Mouse (Mus musculus): Measurements from ENCODE around the gene Spink8. TPM values are rescaled to one million over a fixed set of nuclear protein-coding genes. Genes with fewer than 3 reads are reported as not detected.
A peak's percentile ranks its signal among the peaks of the same experiment; 100 is the strongest.

Spink8 gene
- polyA plus RNA-seq, 1 experiment from 2014 or later = not detected

DNA sequence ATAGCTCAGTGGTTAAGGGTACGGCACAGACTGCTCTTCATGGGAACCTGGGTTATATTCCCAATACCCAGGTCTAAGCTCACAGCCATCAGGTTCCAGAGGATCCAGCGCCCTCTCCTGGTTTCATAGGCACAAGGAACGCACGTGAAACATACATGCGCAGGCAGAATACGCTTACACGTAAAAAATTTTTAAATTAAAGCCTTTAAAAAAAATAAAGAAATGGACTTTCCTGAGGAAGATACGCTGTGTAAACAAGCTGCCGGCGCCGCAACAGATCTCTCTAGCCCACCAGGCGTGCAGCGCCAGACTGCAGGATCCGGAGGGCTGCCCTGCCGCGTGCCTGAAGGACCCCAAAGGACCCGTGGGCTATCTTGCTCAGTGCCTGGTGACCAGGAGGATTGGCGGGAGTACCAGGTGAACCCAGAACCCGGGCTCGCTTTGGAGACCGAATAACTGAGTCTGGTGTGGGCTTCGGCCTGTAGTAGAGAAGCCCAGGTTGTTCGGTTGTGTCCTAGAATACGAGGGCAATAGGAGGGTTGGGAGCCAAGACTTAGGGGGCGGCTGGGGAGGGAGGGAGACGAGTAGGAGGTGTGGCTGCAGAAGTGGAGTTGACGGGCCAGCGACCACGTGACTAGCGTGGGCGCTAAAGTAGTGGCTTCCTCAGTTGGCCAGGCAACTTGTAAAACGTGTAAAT, 20.5 kb downstream of the Spink8 start, which contains the start of gene Nme6:
Gene Nme6, plus strand, starts transcription at position 359 of the 697 bp plus-strand sequence.
- Histone ChIP-seq H3K9me3 (no peaks in the 10 kb centered on the region), H3K36me3 (peaks cover 37% of the 10 kb centered on the region), H3K27ac (peak within 1 kb of the TSS; percentile 91), H3K4me1 (replicated peaks) (peaks cover 14% of the 10 kb centered on the region), H3K27me3 (ENCODE audit: insufficient read depth, poor library complexity, severe bottlenecking) (no peaks in the 10 kb centered on the region), H3K4me3 (peak within 1 kb of the TSS; percentile 70)
- peak; percentile 92 for DNase-seq (ENCODE audit: low spot score)
- WGBS = under 1% methylated on average over 32 of the region's 32 CpGs

DNA sequence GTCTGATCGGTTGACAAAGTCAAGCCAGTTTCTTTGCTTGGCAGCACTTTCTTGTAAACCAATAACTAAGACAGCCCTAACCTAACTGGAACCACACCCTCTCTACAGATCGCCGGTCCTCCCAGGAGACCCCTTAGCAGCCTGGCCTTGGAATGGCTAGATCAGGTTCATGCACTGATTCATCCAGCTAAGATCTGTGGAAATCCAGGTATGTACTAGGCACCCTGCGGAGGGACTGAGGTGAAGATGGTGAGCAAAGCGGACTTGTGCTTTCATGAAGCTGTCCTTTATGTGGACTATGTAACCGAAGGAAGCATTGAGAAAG, 21.0 kb downstream of the Spink8 start:
- H3K27me3 ChIP-seq (ENCODE audit: insufficient read depth, poor library complexity, severe bottlenecking) = no peaks in the 10 kb centered on the region
- WGBS = 12% methylated on average over 6 of the region's 6 CpGs
- peaks cover 42% of the 10 kb centered on the region for H3K36me3 ChIP-seq
- H3K4me1 ChIP-seq (replicated peaks) = peaks cover 14% of the 10 kb centered on the region
- H3K4me3 ChIP-seq = peak overlapping the region; percentile 70
- H3K27ac ChIP-seq = peak overlapping the region; percentile 91
- no peak for DNase-seq (ENCODE audit: low spot score)
- no peaks in the 10 kb centered on the region for H3K9me3 ChIP-seq

DNA sequence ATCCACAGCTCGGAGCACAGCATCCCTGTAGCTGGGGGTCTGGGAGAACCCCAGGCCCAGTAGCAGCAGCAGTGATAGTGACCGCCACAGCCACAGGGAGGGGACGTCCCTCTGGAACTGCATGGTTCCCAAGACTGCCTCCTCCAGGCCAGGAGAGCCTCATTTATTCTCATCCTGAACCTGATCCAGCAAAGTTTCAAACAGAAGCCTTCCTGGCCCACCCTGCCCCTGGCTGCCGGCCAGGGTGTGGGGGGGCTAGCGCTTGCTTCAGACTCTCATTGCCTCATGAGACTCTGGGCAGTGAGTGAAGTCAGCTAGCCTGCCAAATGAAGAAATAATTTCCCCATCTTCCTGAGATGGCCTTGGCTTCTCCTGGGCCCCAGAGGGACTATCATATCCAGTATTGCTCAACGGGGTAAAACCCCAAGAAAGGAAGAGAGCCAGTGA, 37.3 kb downstream of the Spink8 start, which contains the start of gene Camp:
Gene Camp, minus strand, starts transcription at position 306 of the 447 bp plus-strand sequence.
- WGBS = 87% methylated on average over 6 of the region's 6 CpGs
- DNase-seq (ENCODE audit: low spot score) = no peak
- no peak within 1 kb of the TSS for H3K27ac ChIP-seq
- H3K4me3 ChIP-seq = no peak within 1 kb of the TSS
- H3K36me3 ChIP-seq = peaks cover 14% of the 10 kb centered on the region
- H3K9me3 ChIP-seq = no peaks in the 10 kb centered on the region
- H3K27me3 ChIP-seq (ENCODE audit: insufficient read depth, poor library complexity, severe bottlenecking) = no peaks in the 10 kb centered on the region
- no peaks in the 10 kb centered on the region for H3K4me1 ChIP-seq (replicated peaks)

DNA sequence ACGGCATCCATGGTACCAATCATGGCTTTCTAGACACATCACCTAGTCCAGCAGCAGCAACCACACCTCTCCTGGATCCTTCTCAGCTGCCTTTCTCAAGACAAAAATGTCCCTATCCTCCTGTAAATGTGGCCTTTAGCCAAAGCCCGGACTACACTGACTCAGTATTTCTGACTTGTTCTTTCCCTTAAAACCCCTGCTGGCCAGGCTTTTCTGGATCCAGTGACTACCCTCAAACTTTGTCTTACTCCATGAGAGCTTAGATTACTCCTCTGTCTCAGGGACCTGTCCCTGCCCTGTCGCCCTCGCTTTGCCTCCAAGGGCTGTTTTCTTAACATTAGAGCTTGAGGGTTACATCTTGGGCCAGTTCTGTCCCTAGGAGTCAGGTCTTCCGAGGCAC, 38.0 kb downstream of the Spink8 start:
- H3K4me3 ChIP-seq = no peak overlapping the region
- WGBS = 85% methylated on average over 5 of the region's 5 CpGs
- H3K4me1 ChIP-seq (replicated peaks) = no peaks in the 10 kb centered on the region
- peaks cover 7% of the 10 kb centered on the region for H3K36me3 ChIP-seq
- H3K27me3 ChIP-seq (ENCODE audit: insufficient read depth, poor library complexity, severe bottlenecking) = no peaks in the 10 kb centered on the region
- DNase-seq (ENCODE audit: low spot score) = no peak
- H3K9me3 ChIP-seq = no peaks in the 10 kb centered on the region
- no peak overlapping the region for H3K27ac ChIP-seq

DNA sequence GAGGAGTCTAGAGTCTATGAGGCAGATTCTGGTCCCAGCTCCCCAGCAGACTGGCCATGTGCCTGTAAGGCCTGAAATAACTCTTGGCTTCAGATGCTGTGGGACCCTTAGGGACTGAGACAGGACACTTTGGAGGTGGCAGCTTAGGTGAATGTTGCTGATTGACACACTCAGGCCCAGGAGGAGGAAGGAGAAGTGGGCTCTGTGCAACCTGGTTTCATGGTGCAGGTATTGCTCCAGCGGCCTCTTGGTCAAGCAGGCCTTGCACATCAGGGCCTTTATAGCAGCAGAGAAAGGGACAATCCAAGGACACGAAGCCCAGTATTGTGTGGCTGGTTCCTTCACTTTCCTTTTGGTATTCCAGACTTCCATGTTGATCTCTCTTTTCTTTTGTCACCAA, 42.3 kb downstream of the Spink8 start:
- Histone ChIP-seq H3K9me3 (no peaks in the 10 kb centered on the region), H3K27me3 (ENCODE audit: insufficient read depth, poor library complexity, severe bottlenecking) (no peaks in the 10 kb centered on the region), H3K36me3 (no peaks in the 10 kb centered on the region), H3K27ac (no peak overlapping the region), H3K4me3 (no peak overlapping the region), H3K4me1 (replicated peaks) (no peaks in the 10 kb centered on the region)
- DNase-seq (ENCODE audit: low spot score) = no peak
- 81% methylated on average over 2 of the region's 2 CpGs for WGBS

DNA sequence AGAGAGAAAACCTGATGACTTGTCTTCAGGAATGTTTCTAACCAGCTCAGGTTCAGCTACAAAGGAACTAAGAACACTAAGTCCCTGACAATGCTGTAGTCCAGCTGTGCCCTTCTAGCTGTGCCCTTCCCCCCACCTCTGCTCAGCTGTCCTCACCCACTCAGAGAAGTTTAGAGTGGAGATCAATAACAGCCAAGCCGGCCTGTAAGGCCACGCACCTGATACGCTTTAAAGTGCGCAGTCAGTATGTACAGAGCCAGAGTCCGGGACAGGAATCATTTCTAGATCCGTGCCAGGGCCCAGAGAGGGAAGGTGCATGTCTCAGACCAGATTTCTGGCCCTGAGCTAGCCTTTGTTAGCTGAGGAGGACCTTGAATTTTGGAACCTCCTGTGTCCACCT, 43.9 kb downstream of the Spink8 start:
- H3K4me3 ChIP-seq = no peak overlapping the region
- no peak overlapping the region for H3K27ac ChIP-seq
- H3K4me1 ChIP-seq (replicated peaks) = no peaks in the 10 kb centered on the region
- WGBS = 83% methylated on average over 6 of the region's 6 CpGs
- no peaks in the 10 kb centered on the region for H3K36me3 ChIP-seq
- H3K9me3 ChIP-seq = no peaks in the 10 kb centered on the region
- no peaks in the 10 kb centered on the region for H3K27me3 ChIP-seq (ENCODE audit: insufficient read depth, poor library complexity, severe bottlenecking)
- DNase-seq (ENCODE audit: low spot score) = no peak

DNA sequence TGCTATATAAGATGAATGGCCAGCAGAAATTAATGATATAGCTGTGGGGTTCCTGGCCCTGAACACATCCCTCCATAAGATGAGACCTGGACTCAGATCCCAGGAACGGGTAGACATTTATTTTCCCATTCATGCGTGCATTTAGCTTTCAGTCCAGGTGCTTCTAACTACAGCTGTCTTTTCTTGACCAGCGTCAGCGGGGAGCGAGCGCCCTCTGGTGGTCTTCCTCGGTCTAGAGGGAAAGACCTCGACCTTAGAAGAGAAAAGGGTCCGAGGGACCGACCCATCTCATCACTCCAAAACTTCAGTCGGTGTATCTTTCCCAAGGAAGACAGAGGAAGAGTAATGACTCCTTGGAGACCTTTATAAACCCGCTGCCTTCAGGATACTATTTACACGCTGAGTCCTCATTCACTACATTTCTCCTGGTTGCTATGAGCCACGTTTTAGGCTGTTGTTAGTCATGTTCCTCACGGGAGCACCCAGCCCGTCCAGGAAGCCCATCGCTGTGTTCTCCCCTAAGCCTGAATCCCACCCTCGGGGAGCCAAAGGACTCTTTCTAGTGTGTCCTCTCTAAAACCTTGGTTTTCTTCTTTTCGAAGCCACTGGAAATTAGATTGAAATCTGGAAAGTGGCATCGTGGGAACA, 50.4 kb downstream of the Spink8 start:
- Histone ChIP-seq H3K4me3 (peak overlapping the region; percentile 18; the same call in 1 of the 2 replicates), H3K9me3 (no peaks in the 10 kb centered on the region), H3K27ac (peak overlapping the region; percentile 35; the same call in 1 of the 2 replicates), H3K36me3 (no peaks in the 10 kb centered on the region), H3K4me1 (replicated peaks) (no peaks in the 10 kb centered on the region; the same call in 1 of the 2 replicates), H3K27me3 (ENCODE audit: insufficient read depth, poor library complexity, severe bottlenecking) (no peaks in the 10 kb centered on the region; the same call in 1 of the 2 replicates)
- 25% methylated on average over 20 of the region's 20 CpGs for whole genome bisulfite sequencing
- peak; percentile 86 for DNase-seq (ENCODE audit: low spot score)

DNA sequence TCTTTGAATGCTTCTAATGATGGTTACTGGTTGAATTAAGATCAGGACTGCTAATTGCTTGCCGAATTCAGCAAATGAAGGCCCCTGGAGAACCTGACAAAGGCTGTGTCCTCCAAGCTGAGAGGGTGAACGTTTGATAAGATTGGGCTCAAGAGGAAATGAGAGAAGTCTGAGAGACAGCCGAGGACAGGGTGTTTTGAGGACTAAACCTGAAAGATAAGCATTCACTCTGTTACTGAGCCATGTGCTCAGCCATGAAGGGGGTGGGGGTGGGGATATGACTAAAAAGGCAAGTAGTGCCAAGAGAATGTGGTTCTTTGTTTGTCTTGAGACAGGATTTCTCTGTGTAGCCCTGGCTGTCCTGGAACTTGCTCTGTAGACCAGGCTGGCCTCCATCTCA, 51.0 kb downstream of the Spink8 start:
- Histone ChIP-seq H3K9me3 (no peaks in the 10 kb centered on the region), H3K4me3 (peak overlapping the region; percentile 18; the same call in 1 of the 2 replicates), H3K4me1 (replicated peaks) (no peaks in the 10 kb centered on the region; the same call in 1 of the 2 replicates), H3K27me3 (ENCODE audit: insufficient read depth, poor library complexity, severe bottlenecking) (no peaks in the 10 kb centered on the region; the same call in 1 of the 2 replicates), H3K36me3 (no peaks in the 10 kb centered on the region), H3K27ac (no peak overlapping the region)
- WGBS = 79% methylated on average over 3 of the region's 3 CpGs
- no peak for DNase-seq (ENCODE audit: low spot score)

DNA sequence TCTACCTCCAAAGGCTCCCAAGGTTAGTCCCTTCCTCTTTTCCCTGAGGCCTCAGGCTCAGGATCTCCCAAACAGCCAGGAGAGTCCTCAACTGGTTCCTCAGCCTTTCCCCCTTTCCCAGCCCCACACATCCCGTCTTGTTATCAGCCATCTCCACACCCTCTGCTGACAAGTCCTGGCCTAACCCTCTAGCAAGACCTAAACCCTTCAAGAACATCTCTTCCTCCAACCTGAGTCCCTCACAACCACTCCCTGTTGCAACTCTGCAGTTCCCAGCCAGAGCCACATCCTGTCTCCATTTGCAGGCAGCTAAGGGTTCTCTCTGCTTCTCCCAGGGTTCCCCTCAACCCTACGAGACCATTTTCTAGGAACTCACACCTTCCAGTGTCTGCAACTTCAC, 54.1 kb downstream of the Spink8 start:
- Histone ChIP-seq H3K27ac (no peak overlapping the region), H3K4me3 (no peak overlapping the region), H3K36me3 (no peaks in the 10 kb centered on the region), H3K27me3 (ENCODE audit: insufficient read depth, poor library complexity, severe bottlenecking) (no peaks in the 10 kb centered on the region; the same call in 1 of the 2 replicates), H3K4me1 (replicated peaks) (peaks cover 3% of the 10 kb centered on the region; the same call in 1 of the 2 replicates), H3K9me3 (no peaks in the 10 kb centered on the region)
- 67% methylated on average over 2 of the region's 2 CpGs for WGBS
- no peak for DNase-seq (ENCODE audit: low spot score)

DNA sequence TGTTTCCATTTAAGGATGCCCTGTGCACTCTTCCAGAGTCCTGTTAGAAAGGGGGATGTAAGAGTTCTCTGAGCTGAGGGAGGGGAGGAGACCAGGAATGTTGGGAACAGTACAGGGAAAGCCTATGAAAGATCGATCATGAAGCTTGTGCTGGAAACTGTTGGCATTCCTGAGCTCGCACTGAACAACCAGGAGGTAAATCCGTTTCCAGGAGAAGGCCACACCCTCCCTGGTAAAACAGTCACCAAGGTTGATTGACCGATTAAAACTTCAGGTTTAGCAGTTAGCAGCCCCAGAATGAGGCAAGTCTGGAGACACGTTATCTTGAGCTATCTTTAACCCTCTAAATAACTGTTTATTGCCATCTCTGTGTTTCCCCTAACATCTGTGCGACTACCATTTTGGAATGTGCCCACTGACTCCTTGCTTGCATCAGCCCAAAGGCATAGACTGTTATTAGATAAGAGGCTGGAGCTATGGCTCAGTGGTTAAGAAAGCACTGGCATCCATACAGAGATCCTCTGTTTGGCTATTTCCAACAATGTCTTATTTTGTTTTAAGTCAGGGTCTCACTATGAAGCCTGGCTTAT, 59.0 kb downstream of the Spink8 start:
- H3K4me3 ChIP-seq = no peak overlapping the region
- no peak for DNase-seq (ENCODE audit: low spot score)
- H3K27me3 ChIP-seq (ENCODE audit: insufficient read depth, poor library complexity, severe bottlenecking) = no peaks in the 10 kb centered on the region
- H3K9me3 ChIP-seq = no peaks in the 10 kb centered on the region
- WGBS = 46% methylated on average over 6 of the region's 6 CpGs
- H3K27ac ChIP-seq = no peak overlapping the region
- no peaks in the 10 kb centered on the region for H3K36me3 ChIP-seq
- H3K4me1 ChIP-seq (replicated peaks) = peaks cover 6% of the 10 kb centered on the region; the same call in 1 of the 2 replicates

DNA sequence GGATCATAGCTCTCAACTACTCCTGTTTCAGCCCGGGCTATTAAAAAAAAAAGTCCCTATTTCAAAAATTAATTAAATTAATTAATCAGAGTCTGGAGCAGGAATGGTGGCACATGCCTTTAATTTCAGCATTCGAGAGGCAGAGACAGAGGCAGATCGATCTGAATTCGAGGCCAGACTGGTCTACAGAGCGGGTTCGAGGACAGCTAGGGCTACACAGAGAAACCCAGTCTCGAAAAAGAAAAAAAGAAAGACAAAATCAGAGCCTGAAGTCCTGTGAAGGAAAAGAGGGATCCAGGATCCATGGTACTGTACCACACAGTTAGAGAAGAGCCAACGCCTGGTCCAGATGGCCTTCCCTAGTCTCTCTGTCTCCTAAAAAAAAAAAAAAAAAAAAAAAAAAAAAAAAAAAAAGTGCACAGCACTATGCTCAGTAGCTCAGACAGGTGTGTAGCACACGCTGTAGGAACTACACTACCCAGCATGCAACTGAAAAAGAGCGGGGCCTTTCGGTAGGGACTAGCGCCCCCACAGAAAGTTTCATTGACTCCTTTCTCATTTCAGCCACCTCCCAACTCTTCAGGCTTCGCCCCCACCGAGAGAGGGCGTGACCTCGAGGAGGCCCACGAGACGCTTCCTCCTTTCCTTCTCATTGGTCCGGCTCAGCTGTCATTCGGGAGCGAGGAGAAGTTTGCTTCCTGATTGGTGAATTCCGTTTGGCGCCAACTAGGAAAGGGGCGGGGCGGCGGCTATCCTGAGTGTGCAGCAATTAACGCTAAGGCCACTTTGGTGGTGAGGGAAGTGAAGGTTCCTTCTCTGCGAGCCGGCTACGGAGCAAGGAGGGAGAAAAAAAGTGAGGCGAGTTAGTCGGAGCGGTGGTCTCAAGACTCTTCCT, 63.0 kb downstream of the Spink8 start, which contains the start of gene Cdc25a:
Gene Cdc25a, plus strand, starts transcription at position 783 of the 895 bp plus-strand sequence.
- H3K27ac ChIP-seq = peak within 1 kb of the TSS; percentile 90
- peak within 1 kb of the TSS; percentile 69 for H3K4me3 ChIP-seq
- no peaks in the 10 kb centered on the region for H3K27me3 ChIP-seq (ENCODE audit: insufficient read depth, poor library complexity, severe bottlenecking)
- H3K36me3 ChIP-seq = peaks cover 33% of the 10 kb centered on the region
- H3K9me3 ChIP-seq = no peaks in the 10 kb centered on the region
- 6% methylated on average over 33 of the region's 33 CpGs for WGBS
- H3K4me1 ChIP-seq (replicated peaks) = peaks cover 19% of the 10 kb centered on the region
- DNase-seq (ENCODE audit: low spot score) = peak; percentile 98

Measured in hindbrain, embryonic 10.5 days (tissue).